Mouse (Mus musculus): Measurements from ENCODE around the gene Hexim2. TPM values are rescaled to one million over a fixed set of nuclear protein-coding genes. Genes with fewer than 3 reads are reported as not detected.

The Hexim2 gene
- total RNA-seq, 2 experiments from 2014 or later = 1.3 to 2.6 TPM

DNA sequence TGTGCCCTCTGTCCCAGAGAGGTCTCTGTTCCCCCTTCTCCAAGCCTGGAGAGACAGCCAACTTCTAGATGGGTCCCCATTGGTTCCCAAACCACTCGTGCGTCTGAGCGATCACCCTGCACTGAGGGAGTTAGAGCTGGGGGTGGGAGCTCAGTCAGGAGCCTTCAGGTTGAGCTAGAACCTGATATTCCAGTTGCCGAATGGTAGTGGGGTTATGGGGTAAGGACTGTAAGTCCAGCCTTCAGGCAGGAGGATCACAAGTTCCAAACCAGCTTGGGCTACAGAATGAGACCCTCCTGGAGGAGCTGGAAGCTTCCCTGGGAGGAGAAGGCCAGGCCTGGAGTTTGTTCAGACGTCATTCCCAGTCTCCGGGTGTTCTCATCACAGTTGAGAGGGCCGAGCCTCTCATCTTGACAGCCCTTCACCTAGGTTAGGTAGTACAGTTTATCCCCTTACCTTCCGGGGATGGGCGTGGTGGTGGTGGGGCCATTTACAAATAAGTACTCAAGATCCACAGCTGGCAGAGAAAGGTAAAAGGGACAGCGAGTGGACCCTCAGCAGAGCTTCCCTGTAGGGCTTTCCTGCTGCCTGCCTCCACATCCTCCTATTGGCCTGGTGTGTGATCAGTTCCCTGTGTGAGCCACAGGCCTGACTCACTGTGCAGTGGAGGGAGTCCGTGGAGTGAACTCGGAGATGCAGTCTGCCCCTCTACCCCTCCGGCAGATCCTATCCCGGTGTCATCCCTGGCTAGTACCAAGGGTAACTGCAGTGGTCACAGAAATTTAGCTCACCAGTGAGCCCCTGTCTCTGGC, 7.9 kb downstream of the Hexim2 start:
- ATAC-seq (replicated peaks; ENCODE audit: poor library complexity, severe bottlenecking) = no peak

DNA sequence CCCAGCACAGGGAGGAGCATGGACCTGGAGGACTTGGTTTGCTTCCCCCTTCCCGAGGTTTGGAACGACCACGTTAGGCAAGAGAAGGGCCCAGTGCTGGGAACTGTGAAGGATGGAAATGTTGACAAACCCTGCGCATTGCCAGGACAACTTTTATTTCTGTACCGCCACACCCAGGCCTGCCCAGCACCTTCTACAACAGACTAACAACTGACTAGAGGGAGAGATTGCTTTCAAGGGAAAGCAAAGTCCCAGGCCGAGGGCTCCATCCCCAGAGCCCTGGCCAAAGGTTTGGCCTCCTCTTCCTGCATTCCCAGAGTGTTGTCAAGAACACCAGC, 8.5 kb downstream of the Hexim2 start:
- no peak for ATAC-seq (replicated peaks; ENCODE audit: poor library complexity, severe bottlenecking)

DNA sequence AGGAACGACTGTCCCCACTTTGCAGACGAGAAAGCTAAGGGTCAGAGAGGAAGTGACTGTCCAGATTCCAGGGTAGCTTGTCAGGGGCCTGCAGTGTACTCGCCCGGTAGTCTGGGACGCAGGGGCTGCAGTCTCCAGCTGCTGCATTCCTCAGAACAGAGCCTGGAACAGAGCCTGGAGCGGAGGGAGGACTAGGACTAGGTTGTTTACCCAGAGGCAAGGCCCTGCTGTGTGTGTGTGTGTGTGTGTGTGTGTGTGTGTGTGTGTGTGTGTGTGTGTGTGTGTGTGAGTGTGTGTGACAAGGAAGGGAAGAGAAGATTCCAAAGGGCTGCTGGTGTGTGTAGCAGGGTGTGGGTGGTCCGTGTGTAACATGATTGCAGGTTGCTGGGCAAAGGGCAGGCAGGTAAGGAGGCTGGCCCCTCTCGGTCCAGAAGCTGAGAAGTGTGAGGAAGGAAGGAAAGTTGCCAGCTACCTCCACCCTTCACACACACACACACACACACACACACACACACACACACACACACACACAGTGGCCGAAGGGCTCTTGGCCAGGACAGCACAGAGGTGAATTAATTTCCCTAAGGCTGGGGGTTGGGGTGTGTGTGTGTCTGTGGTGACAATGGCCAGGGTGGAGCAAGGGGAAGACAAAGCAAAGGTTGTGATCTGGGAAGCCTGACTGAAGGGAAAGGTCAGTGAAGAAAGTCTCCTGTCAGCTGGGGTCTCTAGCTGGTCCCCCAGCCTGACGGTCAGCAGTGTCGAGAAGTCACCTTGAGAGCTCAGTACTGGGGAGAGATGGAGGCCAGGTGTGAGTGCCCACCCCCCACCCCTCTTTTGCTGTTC, 9.1 kb downstream of the Hexim2 start:
- no peak for ATAC-seq (replicated peaks; ENCODE audit: poor library complexity, severe bottlenecking)

DNA sequence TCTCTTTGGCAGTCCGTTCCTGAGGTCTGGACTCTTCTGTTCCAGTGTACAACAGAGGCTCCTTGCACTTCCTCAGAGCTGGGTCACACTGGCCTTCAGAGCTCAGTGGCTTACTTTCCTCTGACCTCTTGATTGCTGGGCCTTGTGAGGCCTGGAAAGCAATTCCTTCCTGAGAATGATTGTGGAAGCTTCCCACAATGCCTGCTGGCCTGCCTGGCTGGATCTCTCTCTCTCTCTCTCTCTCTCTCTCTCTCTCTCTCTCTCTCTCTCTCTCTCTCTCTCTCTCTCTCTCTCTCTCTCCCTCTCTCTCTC, 9.7 kb downstream of the Hexim2 start:
- no peak for ATAC-seq (replicated peaks; ENCODE audit: poor library complexity, severe bottlenecking)

DNA sequence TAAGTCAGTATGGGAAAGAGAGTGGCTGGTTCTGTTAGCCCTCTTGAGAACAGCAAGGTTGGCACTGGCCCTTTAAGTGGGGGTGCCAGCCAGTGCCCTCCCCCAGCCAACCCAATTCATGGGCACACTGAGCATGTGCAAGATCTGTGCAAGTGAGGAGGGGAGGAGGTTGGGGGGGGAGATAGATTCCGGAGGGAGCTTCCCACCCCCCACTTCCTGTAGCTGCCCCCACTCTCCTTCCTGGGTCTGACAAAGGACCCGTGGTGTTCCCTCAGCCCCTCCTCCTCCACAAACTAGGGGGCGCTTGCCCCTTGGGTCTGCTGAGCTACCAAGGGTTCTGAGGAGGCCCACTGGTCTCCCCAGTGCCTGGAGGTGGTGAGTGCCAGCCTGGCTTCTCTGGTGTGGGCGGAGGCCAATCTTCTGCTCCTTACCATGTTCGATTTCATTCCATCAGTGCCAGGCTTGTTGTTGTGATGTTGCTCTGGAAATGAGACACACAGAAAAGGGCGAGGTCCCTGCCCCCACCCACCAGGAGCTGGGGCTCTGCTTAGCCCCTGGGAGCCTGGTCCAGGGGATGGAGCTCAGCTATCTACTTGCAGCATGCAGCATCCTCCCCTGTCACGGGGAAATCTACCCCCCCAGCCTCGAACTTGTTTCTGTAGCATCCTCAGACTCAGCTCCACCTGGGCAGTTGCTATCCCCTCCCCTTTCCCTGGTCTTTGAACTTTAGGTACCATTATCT, 10.4 kb downstream of the Hexim2 start:
- peak; percentile 24 for ATAC-seq (replicated peaks; ENCODE audit: poor library complexity, severe bottlenecking)

DNA sequence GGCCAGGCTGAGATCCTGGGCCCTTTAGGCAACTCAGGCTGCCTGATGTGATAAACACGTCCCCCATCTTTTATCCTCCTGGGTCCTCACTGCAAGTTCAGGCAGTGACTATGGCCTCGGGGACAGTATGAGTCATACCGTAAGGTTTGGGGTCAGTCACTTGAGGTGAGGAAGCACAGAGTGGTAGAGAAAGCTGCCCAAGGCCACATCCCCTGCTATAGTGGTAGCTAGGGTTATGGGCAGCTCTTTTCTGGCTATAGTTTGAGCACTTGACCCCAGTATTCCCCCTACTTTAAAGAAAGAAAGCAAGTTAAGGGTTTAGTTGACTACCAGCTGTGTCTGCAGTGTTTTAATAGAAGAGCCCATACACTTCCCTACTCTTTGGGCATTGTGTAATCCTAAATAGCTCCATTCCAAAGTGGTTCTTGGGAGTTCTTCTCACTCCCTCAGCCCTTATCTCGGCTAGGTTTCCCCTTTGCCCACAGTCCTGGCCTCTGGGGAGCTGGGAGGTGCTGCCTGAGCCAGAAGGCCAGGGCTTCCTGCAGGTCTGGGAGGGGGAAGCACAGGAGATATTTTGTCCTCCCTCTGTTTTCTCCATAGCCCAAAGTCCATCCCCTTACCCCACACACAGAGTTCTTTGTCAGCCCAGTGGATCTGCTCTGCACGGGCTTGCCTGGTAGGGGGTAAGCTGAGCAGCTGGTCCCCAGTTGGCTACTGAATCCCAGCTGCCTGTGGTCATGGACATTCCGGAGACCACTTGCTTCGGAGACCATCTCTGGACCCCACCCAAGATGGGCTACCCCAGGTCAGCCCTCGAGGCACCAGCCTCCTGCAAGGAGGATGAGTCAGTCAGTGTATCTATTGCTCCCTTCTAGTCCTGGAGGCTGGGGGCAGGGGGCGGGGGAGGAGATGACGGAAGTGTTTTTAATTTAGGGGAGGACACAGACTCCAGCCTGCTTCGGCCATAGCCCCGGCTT, 12.4 kb downstream of the Hexim2 start:
- ATAC-seq (replicated peaks; ENCODE audit: poor library complexity, severe bottlenecking) = 0 out of 2 replicates have a peak, but pooled peaks have one; percentile 18

DNA sequence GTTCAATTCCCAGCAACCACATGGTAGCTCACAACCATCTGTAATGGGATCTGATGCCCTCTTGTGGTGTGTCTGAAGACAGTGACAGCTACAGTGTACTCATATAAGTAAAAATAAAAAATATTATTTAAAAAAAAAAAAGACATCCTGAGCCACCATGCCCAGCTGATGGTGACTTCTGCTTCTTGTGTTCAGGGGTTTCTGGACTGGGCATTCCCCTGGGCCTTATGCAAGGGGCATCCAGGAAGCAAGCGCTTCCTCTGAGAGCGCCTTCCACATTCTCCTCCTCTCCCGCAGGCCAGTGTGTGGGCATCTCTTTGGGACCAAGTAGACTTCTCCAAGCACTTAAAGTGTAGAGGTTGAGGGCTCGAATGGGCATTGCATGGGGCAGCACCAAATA, 14.2 kb downstream of the Hexim2 start:
- peak; percentile 71 for ATAC-seq (replicated peaks; ENCODE audit: poor library complexity, severe bottlenecking)

DNA sequence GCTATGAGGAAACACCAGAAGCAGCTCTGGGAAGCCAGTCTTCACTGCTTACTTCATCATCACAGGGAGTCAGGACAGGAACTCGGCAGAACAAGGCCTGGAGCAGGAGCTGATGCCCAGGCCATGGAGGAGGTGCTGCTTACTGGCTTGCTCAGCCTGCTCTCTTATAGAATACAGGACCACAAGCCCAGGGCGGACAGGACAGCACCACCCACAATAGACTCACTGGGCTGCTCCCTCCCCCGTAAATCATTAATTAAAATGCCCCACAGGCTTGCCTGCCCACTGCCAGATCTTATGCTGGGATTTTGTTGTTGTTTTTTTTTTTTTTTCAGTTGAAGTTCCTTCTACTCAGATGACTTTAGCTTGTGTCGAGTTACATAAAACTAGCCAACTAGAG, 15.5 kb downstream of the Hexim2 start:
- ATAC-seq (replicated peaks; ENCODE audit: poor library complexity, severe bottlenecking) = peak; percentile 54

DNA sequence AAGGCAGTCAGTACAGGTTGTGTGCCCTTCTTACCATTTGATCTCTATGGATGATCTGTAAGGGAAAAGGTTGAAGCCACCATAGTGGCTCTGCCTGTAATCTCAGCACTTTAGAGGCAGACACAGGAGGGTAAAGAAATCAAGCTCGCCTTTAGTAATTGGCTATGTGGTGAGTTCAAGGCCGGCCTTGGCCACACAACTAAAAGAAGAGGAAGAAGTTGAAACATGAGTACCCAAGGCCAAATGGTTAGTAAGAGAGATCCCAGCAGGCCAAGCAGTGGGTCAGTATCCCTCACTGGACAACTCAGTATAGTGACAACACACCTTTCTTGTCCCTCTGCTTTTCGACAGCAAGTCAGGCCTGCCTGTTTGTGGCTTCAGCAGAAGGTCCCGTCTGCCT, 17.5 kb downstream of the Hexim2 start:
- no peak for ATAC-seq (replicated peaks; ENCODE audit: poor library complexity, severe bottlenecking)

DNA sequence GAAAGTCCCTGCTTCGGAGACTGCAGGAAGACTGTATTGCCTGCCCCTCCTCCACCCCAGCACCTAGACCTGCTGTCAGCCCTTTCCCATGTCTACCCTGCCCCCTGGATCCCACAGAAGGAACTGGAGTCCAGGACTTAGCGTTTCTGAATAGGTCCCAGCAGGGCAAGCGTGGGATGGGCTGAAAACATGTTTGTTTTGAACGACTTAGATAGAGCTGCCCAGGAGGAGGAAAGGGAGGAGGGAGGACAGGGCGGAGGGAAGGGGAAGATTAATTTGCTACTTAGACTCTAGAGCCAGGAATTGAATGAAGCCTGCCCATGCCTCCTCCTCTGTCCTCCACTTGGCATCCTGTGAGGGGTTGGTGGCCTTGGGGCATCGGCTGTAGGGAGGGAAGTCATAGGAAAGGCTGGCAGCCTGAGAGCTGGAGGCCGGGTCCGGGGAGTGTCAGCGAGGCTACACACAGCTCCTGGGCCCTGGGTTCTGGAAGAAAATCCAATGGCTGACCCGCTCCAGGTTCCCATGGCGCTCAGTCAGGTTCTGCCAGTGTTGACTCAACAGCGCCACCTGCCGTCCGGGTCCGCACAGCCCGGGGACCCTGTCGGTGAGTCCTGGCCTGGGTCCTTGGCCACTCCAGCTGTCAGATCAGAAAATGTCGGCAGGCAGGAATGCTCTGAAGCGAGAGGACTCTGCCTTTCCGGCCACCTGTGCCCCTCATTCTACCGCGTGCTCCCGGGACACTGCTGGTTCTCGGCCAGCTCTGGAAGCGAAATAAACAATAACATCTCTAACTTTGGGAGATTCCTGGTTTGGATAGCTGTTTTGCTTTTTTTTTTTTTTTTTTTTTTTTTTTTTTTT, 26.6 kb downstream of the Hexim2 start:
- ATAC-seq (replicated peaks; ENCODE audit: poor library complexity, severe bottlenecking) = peak; percentile 94

DNA sequence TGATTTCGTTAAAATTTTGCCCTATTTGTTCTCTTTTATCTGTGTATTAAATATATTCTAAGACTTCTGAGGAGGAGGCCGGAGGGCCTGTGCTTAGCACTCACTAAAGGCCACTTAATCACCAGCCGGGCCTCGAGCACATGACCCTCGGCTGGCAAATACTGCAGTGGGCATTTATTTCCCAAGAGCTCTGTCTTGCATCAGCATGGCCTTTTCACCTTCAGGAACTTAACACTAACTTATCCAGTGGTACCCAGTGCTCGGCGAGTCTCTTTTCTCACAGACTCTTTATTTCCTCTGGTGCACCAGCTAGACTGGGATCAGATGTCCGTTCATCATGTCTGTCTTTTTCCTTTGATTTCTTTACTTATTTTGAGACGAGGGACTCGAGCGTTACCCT, 28.5 kb downstream of the Hexim2 start:
- no peak for ATAC-seq (replicated peaks; ENCODE audit: poor library complexity, severe bottlenecking)

DNA sequence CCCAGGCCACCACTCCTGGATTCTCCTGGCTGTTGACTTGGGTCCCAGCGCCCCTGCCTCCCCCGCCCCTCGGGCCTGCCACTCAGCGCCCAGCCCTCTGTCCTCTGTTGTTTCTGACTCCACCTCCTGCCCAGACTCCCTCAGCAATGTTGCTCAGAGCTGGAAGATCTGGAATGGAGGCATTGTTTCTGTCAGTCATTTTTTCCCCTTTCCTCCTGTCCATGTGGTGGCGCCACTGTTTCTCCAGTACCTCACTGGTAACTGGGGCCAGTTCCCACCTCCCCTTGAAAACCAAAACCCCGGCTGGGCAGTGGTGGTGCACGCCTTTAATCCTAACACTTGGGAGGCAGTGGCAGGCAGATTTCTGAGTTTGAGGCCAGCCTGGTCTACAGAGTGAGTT, 29.2 kb downstream of the Hexim2 start:
- no peak for ATAC-seq (replicated peaks; ENCODE audit: poor library complexity, severe bottlenecking)

DNA sequence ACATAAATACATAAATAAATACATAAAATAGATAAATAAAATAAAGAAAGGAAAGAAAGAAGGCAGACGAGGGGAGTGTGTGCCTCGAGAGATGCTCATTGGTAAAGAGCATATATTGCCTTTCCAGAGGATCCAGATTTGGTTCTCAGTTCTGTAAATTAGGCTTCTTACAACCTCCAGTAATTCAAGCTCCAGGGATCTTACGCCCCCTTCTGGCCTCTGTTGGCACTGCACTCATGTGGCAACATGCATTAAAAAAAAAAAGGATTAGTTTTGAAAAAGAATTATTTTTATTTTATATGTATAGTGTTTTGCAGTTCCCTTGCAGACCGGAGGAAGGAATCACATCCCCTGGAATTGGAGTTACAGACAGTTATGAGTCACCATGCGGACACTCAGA, 29.9 kb downstream of the Hexim2 start:
- no peak for ATAC-seq (replicated peaks; ENCODE audit: poor library complexity, severe bottlenecking)

DNA sequence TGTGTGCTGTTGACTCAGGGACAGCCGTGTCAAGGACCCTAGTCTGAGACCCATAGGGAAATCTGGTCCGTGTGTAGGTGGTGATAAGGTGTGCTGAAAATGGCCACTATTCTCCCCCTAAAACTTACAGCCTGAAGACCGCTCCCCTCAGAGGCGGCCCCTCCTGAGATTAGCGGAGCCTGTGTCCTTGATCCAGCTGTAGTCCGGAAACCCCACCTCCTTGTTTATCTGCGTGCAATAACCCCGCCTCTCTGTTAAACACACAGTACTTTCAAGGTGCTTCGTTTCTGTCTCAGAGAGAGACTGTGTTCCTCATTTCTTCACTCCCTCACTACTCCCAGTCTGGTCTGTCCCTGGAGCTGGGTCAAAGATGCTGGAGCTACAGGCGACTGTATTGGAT, 32.2 kb downstream of the Hexim2 start:
- ATAC-seq (replicated peaks; ENCODE audit: poor library complexity, severe bottlenecking) = 0 out of 2 replicates have a peak, but pooled peaks have one; percentile 14

DNA sequence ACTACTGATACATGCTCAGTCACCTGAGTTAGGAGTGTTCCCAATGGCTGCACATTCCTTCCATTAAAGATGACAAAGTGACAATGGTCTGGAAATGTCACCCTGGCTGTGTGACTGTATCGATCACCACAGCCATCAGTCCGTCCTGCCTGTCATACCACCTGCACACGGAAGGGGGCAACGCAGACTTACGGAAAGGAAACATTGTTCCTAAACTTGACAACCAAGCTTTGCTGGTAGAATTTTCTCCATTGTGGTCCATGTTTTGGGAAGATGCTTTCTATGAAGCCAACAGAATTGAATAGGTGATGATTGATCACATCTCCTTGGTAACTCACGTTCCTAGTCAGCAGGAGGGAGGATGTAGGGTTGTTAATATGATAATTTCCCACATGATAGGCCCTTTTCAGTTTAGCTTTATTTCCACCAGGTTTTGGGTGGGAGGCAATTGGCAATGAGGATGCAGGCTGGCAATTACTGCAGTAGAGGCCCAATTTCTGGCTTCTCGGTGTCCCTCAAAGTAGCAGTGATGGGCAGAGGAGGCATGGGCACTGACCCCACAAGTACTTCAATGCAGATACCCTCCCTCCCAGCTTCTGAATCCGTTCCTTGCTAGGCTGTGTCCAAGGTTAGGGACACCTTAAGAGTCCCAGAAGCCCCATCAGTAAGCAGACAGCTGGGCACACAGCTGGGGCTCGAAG, 36.6 kb downstream of the Hexim2 start:
- ATAC-seq (replicated peaks; ENCODE audit: poor library complexity, severe bottlenecking) = peak; percentile 45; the same call in 1 of the 2 replicates

DNA sequence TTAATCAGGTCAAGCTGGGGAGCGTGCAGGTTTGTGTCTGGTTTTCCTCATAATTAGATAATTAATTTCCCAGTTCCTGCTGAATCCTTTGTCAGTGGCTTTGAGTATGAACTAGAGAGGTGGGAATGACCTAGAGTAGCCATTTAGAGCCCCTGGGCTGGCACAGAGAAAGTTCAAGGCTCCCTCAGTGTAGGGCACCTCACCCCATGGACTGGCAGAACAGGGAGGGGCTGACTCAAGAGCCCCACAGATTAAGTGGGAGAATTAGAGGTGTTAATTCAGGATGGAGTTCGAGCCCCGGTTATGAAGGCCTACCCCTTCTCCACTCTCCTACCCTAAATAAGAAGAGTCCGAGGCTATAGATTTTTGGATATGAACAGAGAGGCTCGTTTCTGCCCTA, 37.4 kb downstream of the Hexim2 start:
- no peak for ATAC-seq (replicated peaks; ENCODE audit: poor library complexity, severe bottlenecking)

DNA sequence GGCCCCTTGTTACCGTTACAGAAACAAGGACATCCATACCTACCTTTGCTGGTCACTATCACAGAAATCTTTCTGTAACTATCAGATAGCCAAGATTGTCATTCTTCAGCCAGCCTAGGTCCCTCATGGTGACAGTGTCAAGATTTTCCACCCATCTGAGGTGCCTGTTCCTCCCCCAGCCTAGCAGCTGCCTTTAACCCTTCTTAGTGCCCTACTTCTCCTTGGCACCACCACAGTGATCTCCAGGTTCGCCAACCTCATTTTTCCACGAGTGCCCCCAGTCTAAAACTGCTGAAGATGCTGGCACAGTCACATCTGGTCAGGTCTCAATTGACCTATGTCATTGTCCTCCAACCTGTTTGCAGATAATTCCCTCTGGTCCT, 37.9 kb downstream of the Hexim2 start:
- ATAC-seq (replicated peaks; ENCODE audit: poor library complexity, severe bottlenecking) = no peak

DNA sequence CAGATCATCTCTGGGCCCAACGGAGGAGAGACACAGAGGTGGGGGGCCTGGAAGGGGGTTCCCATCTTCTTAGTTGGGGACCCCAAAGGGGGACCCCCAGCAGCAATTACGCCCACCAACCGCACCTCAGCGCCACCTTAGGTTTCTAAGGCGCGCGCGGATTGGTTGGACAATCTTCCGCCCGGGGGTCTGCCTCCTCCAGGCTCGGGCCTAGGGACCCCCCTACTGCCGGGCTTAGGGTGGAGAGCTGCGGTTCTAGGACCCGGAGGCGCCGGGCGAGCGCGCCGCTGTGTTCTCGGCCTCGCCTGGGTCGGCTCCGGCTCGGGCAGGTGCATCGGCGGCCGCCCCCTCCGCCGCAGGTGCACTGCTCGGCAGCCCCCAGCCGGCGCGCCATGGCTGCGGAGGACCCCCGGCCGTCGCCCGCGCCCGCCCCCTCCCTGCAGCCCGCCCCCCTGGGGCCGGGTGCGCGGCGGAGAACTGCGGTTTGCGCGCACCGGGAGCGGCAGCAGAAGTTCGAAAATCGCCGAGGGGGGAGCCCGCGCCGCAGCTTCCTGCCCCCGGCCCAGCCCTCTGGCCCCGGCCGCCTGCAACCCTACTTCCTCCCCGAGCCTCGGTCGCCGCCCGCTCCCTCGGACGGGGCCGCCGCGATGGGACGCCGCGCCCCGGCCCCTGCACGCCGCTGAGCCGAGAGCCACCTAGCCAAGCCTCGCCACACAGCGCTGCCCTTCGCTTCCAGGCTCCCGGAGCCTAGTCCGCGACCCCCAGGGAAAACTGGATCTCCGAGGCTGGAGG, 38.5 kb downstream of the Hexim2 start, which contains the start of gene Fmnl1:
TSS of gene Fmnl1 (plus strand) at position 614 of the 792 bp plus-strand sequence.
- peak; percentile 28 for ATAC-seq (replicated peaks; ENCODE audit: poor library complexity, severe bottlenecking)
